9 mouse cellular contexts compared by ENCODE assay signal in the genomic region with DNA sequence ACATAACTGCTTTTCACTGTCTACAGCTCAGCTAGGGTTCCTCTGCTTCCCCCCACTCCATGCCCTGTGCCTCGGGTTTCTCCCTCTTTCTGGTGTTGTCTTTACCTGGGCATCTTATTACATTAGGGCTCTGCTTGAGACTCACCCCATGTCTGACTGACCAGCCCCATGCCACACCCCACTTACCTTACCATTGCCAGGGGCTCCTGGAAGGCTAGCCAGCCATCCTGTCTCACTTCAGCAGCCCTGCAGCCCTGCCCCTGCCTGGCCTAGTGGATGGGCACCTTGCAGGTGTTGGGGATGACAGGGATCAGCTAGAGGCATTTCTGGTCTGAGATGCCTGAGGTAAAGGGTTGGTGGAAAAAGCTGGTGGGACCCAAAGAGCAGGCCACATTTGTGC. TPM values are rescaled to one million over a fixed set of nuclear protein-coding genes. Genes with fewer than 3 reads are reported as not detected.
DNase-seq lines count a peak whose midpoint lies in the region; ATAC-seq lines count a peak whose summit lies in the region.
"Had no signal": no experiment of that assay in that cellular context is flagged by ENCODE, and none has a peak within 500 bp of the region (broad histone marks: within the 10 kb centered on the region; RNA-seq: fewer than 3 reads in every experiment).

No protein-coding gene starts in this region.

- H3K9me3 ChIP-seq in heart, embryonic 16.5 days (replicated peaks; ENCODE audit: control insufficient read depth, low read length), result no peaks in the 10 kb centered on the region
- H3K9me3 ChIP-seq in hindbrain, embryonic 12.5 days (replicated peaks), result no peaks in the 10 kb centered on the region
- H3K9me3 ChIP-seq in midbrain, embryonic 11.5 days (ENCODE audit: control insufficient read depth, low read length), result no peaks in the 10 kb centered on the region

- H3K4me2 ChIP-seq in heart, embryonic 16.5 days (ENCODE audit: low read depth, low read length), result peak overlapping the region; percentile 98; the same call in 1 of the 2 replicates
- H3K4me2 ChIP-seq in hindbrain, embryonic 12.5 days (replicated peaks), result peak overlapping the region; percentile 96
- H3K4me2 ChIP-seq in midbrain, embryonic 11.5 days, result peak overlapping the region; percentile 92

- intact Hi-C loops in heart, postnatal 25 days (cut with DNase I), result loop anchor here (5.0 kb wide), 1 partner anchor 75 kb away; no protein-coding TSS in a partner anchor

- H3K36me3 ChIP-seq in heart, embryonic 16.5 days (ENCODE audit: control insufficient read depth, insufficient read depth), result peaks cover 21% of the 10 kb centered on the region
- peaks cover 53% of the 10 kb centered on the region for H3K36me3 ChIP-seq in hindbrain, embryonic 12.5 days
- H3K36me3 ChIP-seq in midbrain, embryonic 11.5 days (ENCODE audit: control insufficient read depth, insufficient read depth, low read length), result peaks cover 6% of the 10 kb centered on the region; the same call in 1 of the 2 replicates

- DNase-seq in heart, postnatal 25 days (ENCODE audit: low spot score), result no peak
- peak; percentile 28 to 34 for DNase-seq in cerebellum, postnatal 14 days
- DNase-seq in midbrain, embryonic 11.5 days (ENCODE audit: low spot score, missing footprints), result no peak
- DNase-seq in spleen, postnatal 4 days (ENCODE audit: low spot score in 2 of 2), result no peak
- DNase-seq in left cerebral cortex, adult 9 months (ENCODE audit: low spot score in 2 of 2), result no peak
- DNase-seq in thymus, postnatal 36 days, result no peak
- DNase-seq: kidney, adult 18-20 months had no signal

- no peaks in the 10 kb centered on the region for H3K27me3 ChIP-seq in heart, embryonic 16.5 days (ENCODE audit: control insufficient read depth, insufficient read depth, low read length)
- no peaks in the 10 kb centered on the region for H3K27me3 ChIP-seq in hindbrain, embryonic 12.5 days
- no peaks in the 10 kb centered on the region for H3K27me3 ChIP-seq in midbrain, embryonic 11.5 days (ENCODE audit: control insufficient read depth, insufficient read depth, low read length)

- no peak overlapping the region for H3K27ac ChIP-seq in heart, embryonic 16.5 days (ENCODE audit: low read length)
- H3K27ac ChIP-seq in hindbrain, embryonic 12.5 days, result no peak overlapping the region
- H3K27ac ChIP-seq in midbrain, embryonic 11.5 days (ENCODE audit: low read depth, low read length), result no peak overlapping the region

- H3K4me3 ChIP-seq in heart, embryonic 16.5 days (ENCODE audit: low read length), result no peak overlapping the region
- H3K4me3 ChIP-seq in hindbrain, embryonic 12.5 days, result peak overlapping the region; percentile 55
- H3K4me3 ChIP-seq in midbrain, embryonic 11.5 days (ENCODE audit: low read depth, low read length), result peak overlapping the region; percentile 55

- ATAC-seq in heart, embryonic 16.5 days (replicated peaks; ENCODE audit: extremely low read depth, insufficient read depth, low FRiP score), result no peak
- no peak for ATAC-seq in hindbrain, embryonic 12.5 days (ENCODE audit: low FRiP score)
- peak; percentile 14; the same call in 1 of the 2 replicates for ATAC-seq in midbrain, embryonic 11.5 days (ENCODE audit: low FRiP score)

- H3K9ac ChIP-seq in heart, embryonic 16.5 days (ENCODE audit: low read length), result no peak overlapping the region
- peak overlapping the region; percentile 71 for H3K9ac ChIP-seq in hindbrain, embryonic 12.5 days
- H3K9ac ChIP-seq in midbrain, embryonic 11.5 days (ENCODE audit: low read length), result peak overlapping the region; percentile 70; the same call in 1 of the 2 replicates

- H3K4me1 ChIP-seq in heart, embryonic 16.5 days (ENCODE audit: control insufficient read depth, insufficient read depth, low read length), result peaks cover 9% of the 10 kb centered on the region
- H3K4me1 ChIP-seq in hindbrain, embryonic 12.5 days, result peaks cover 11% of the 10 kb centered on the region
- peaks cover 6% of the 10 kb centered on the region; the same call in 1 of the 2 replicates for H3K4me1 ChIP-seq in midbrain, embryonic 11.5 days (ENCODE audit: control insufficient read depth, insufficient read depth, low read length)

- WGBS in heart, embryonic 16.5 days, result 33% methylated on average over 1 of the region's 1 CpGs
- WGBS in hindbrain, embryonic 12.5 days, result 26% methylated on average over 1 of the region's 1 CpGs
- 40% methylated on average over 1 of the region's 1 CpGs for WGBS in midbrain, embryonic 11.5 days

RNA-seq across cellular contexts. Expression of a gene that starts 0.9 kb away (rescaled TPM):
- 3.4 and 4.3 TPM in 2 replicates for polyA plus RNA-seq in heart, embryonic 16.5 days (2015; fragmentation: Nextera tagmentation; extraction: Ambion mirVana)
- total RNA-seq in heart, postnatal 25 days (2021), result under 1 TPM in 1 of 2 experiments, not detected in 1; 0.36 TPM
- polyA plus RNA-seq in hindbrain, embryonic 12.5 days (2016; fragmentation: Nextera tagmentation; extraction: Ambion mirVana), result 8.1 and 9.6 TPM in 2 replicates
- 4.8 and 5.4 TPM in 2 replicates for polyA plus RNA-seq in midbrain, embryonic 11.5 days (2014; fragmentation: Nextera tagmentation; extraction: Ambion mirVana)

RNA-seq across cellular contexts. Expression of a gene that starts 28.0 kb away (rescaled TPM):
- 22.8 TPM in 2 replicates for polyA plus RNA-seq in heart, embryonic 16.5 days (2015; fragmentation: Nextera tagmentation; extraction: Ambion mirVana)
- 10 to 100 TPM; 18.3 to 20.7 TPM for total RNA-seq in heart, postnatal 25 days (2021)
- polyA plus RNA-seq in hindbrain, embryonic 12.5 days (2016; fragmentation: Nextera tagmentation; extraction: Ambion mirVana), result 35.1 and 37.0 TPM in 2 replicates
- 41.1 and 46.5 TPM in 2 replicates for polyA plus RNA-seq in midbrain, embryonic 11.5 days (2014; fragmentation: Nextera tagmentation; extraction: Ambion mirVana)

Comparison
In these comparisons a context has a peak if more than half of its experiments do, and no peak if none do; other contexts are left out.
1. DNase-seq: peak in cerebellum, postnatal 14 days (2 of 2); none in heart, postnatal 25 days (single experiment), midbrain, embryonic 11.5 days (single experiment), spleen, postnatal 4 days (0 of 2), left cerebral cortex, adult 9 months (0 of 2) and thymus, postnatal 36 days (0 of 2).
2. Peak in every context shown above with its lines, with median percentiles within 50 percentile points of each other: H3K4me2 ChIP-seq.